Mouse (Mus musculus): Measurements from ENCODE around the gene Cnga3. TPM values are rescaled to one million over a fixed set of nuclear protein-coding genes. Genes with fewer than 3 reads are reported as not detected.

Cnga3 gene
- polyA plus RNA-seq, 1 experiment from 2014 or later: 0.08 TPM

DNA sequence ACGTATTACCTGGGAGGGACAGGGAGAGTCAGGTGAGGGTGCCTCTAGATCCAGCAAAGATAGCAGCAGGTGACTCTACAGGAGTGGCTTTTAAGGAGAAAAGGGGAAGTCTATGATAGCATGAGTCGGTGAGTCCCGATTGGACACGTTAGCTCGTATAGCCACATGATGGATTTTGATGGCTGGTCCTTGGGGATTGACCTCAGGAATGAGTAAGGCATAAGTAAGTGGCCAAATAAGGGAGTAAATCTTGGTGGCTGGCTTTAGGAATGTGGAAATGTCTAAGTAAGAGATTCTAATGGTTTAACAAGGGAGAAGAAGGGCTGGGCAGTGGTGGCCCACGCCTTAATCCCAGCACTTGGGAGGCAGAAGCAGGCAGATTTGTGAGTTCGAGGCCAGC lies 74.7 kb downstream of the Cnga3 start:
- WGBS: 82% methylated on average over 7 of the region's 7 CpGs
- H3K9me3 ChIP-seq: no peaks in the 10 kb centered on the region
- H3K4me1 ChIP-seq: no peaks in the 10 kb centered on the region
- no peak overlapping the region for H3K4me3 ChIP-seq
- no peak overlapping the region for H3K27ac ChIP-seq
- no peak for DNase-seq (ENCODE audit: low spot score)
- no peaks in the 10 kb centered on the region for H3K27me3 ChIP-seq (ENCODE audit: insufficient read depth, poor library complexity, severe bottlenecking)
- no peaks in the 10 kb centered on the region for H3K36me3 ChIP-seq

DNA sequence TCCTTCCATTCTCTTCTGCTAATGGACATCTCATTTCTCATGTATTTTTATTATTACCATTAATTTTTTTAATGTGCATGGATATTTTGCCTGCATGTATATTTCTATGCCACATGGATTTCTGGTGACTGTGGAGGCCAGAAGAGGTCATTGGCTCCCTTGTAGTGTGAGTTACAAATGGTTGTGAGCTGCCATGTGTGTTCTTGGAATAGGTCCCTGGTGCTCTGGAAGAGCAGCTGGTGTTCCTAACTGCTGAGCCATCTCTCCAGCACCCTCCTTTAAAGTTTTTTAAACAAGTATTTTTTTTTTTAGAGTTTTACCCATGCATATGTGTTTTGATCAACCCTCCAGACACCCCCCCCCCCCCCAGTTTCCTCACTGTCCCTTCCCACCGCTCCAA lies 82.2 kb downstream of the Cnga3 start:
- Histone ChIP-seq H3K36me3 (no peaks in the 10 kb centered on the region), H3K4me3 (no peak overlapping the region), H3K4me1 (0 out of 2 replicates have a peak, but pooled peaks cover 8% of the 10 kb centered on the region), H3K9me3 (no peaks in the 10 kb centered on the region), H3K27me3 (ENCODE audit: insufficient read depth, poor library complexity, severe bottlenecking) (no peaks in the 10 kb centered on the region), H3K27ac (no peak overlapping the region)
- WGBS: 58% methylated on average over 1 of the region's 1 CpGs
- DNase-seq (ENCODE audit: low spot score): no peak

DNA sequence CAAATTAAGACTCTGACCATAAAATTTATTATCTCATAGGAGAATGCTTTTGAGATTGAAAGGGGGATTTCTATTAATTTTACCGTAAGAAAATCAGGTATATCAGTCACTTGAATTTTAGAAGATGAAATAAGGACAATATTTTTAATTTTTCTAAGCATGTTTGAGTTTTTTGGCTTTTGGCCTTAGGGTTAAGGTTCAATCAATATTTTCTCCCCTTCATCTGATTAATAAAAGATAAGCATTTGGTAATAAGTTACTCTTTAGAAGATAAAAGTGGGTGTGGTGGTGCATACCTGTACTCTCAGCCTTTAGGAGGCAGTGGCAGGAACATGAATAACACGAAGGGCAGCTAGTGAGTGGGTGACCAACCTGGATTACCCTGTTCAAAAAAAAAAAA lies 84.7 kb downstream of the Cnga3 start:
- H3K27ac ChIP-seq: no peak overlapping the region
- H3K27me3 ChIP-seq (ENCODE audit: insufficient read depth, poor library complexity, severe bottlenecking): no peaks in the 10 kb centered on the region
- WGBS: 80% methylated on average over 2 of the region's 2 CpGs
- H3K4me1 ChIP-seq: 0 out of 2 replicates have a peak, but pooled peaks cover 8% of the 10 kb centered on the region
- no peaks in the 10 kb centered on the region for H3K36me3 ChIP-seq
- H3K4me3 ChIP-seq: no peak overlapping the region
- H3K9me3 ChIP-seq: no peaks in the 10 kb centered on the region
- DNase-seq (ENCODE audit: low spot score): no peak

- Histone ChIP-seq H3K27me3 (ENCODE audit: insufficient read depth, poor library complexity, severe bottlenecking) (no peaks in the 10 kb centered on the region), H3K9me3 (no peaks in the 10 kb centered on the region), H3K4me3 (peak within 1 kb of the TSS; percentile 90), H3K27ac (peak within 1 kb of the TSS; percentile 87), H3K4me1 (0 out of 2 replicates have a peak, but pooled peaks cover 8% of the 10 kb centered on the region), H3K36me3 (no peaks in the 10 kb centered on the region)
- WGBS: 1% methylated on average over 77 of the region's 77 CpGs
- peak; percentile 97 for DNase-seq (ENCODE audit: low spot score)
These were observed 85.6 kb downstream of the Cnga3 start, which contains the start of gene Inpp4a for GRCm38 (mm10) chr1:37299540-37300491. Inpp4a (plus strand) TSS chr1:37299865.

- WGBS: 47% methylated on average over 5 of the region's 5 CpGs
- Histone ChIP-seq H3K4me1 (0 out of 2 replicates have a peak, but pooled peaks cover 8% of the 10 kb centered on the region), H3K4me3 (peak overlapping the region; percentile 90), H3K9me3 (no peaks in the 10 kb centered on the region), H3K36me3 (no peaks in the 10 kb centered on the region), H3K27ac (no peak overlapping the region), H3K27me3 (ENCODE audit: insufficient read depth, poor library complexity, severe bottlenecking) (no peaks in the 10 kb centered on the region)
- DNase-seq (ENCODE audit: low spot score): no peak
These were observed 86.4 kb downstream of the Cnga3 start for GRCm38 (mm10) chr1:37300650-37301049.

DNA sequence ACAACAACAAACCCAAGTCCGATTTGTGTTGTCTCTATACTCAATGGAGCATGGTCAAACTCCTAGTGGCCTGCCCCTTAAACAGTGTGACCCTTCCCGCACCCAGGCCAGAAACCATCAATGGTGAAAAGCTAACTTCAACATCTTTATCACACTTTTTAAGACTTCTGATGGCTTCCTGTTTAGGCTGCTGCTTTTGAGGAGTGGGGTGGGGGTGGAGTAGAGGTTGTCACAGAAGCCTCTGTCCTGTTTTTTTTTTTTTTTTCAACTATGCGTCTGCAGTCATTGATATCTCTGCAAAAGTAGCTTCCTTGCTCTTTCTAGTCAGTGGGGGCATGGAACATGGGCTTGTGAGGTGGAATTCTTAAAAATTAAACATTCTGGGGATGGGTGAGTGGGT lies 88.6 kb downstream of the Cnga3 start:
- DNase-seq (ENCODE audit: low spot score): no peak
- no peaks in the 10 kb centered on the region for H3K27me3 ChIP-seq (ENCODE audit: insufficient read depth, poor library complexity, severe bottlenecking)
- H3K4me1 ChIP-seq: 0 out of 2 replicates have a peak, but pooled peaks cover 8% of the 10 kb centered on the region
- no peak overlapping the region for H3K27ac ChIP-seq
- H3K9me3 ChIP-seq: no peaks in the 10 kb centered on the region
- no peak overlapping the region for H3K4me3 ChIP-seq
- H3K36me3 ChIP-seq: no peaks in the 10 kb centered on the region
- 59% methylated on average over 3 of the region's 3 CpGs for WGBS

DNA sequence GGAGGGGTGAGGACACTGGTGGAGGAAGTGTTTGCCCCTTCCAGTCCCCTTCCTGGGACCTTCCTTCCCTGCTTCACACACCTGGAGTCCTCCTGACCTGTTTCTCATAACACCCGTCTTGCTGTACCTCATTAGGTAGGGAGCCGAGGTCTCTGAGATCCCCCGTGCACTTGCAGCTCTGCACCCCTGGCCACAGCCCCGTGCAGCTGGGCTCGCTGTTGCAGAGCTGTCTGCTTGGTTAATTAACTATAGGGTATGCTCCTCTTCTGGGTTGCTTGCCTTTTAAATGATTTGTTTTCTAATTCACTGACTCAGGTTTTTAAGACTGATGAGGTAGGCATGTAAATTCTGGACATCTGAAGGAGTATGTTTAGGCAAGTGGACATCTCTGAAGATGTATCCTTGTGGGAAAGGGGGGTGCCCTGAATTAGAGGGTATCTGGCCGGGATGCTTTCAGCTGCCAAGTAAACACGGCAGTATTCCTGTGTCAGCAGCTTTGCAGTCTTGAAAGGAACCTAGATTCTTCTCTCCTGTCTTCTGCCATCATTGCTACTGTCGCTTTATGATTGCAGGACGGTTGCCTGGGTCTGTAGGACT lies 91.6 kb downstream of the Cnga3 start:
- peaks cover under 1% of the 10 kb centered on the region; the same call in 1 of the 2 replicates for H3K9me3 ChIP-seq
- H3K36me3 ChIP-seq: no peaks in the 10 kb centered on the region
- H3K27me3 ChIP-seq (ENCODE audit: insufficient read depth, poor library complexity, severe bottlenecking): no peaks in the 10 kb centered on the region
- no peak for DNase-seq (ENCODE audit: low spot score)
- H3K4me3 ChIP-seq: no peak overlapping the region
- H3K27ac ChIP-seq: no peak overlapping the region
- 87% methylated on average over 9 of the region's 9 CpGs for WGBS
- H3K4me1 ChIP-seq: peaks cover 6% of the 10 kb centered on the region; the same call in 1 of the 2 replicates

GRCm38 (mm10) chr1:37307586-37307985 lies 93.4 kb downstream of the Cnga3 start:
- no peak overlapping the region for H3K4me3 ChIP-seq
- H3K4me1 ChIP-seq: peaks cover 8% of the 10 kb centered on the region
- no peaks in the 10 kb centered on the region for H3K36me3 ChIP-seq
- H3K27me3 ChIP-seq (ENCODE audit: insufficient read depth, poor library complexity, severe bottlenecking): no peaks in the 10 kb centered on the region
- WGBS: 89% methylated on average over 2 of the region's 2 CpGs
- DNase-seq (ENCODE audit: low spot score): no peak
- peaks cover 2% of the 10 kb centered on the region; the same call in 1 of the 2 replicates for H3K9me3 ChIP-seq
- H3K27ac ChIP-seq: no peak overlapping the region

DNA sequence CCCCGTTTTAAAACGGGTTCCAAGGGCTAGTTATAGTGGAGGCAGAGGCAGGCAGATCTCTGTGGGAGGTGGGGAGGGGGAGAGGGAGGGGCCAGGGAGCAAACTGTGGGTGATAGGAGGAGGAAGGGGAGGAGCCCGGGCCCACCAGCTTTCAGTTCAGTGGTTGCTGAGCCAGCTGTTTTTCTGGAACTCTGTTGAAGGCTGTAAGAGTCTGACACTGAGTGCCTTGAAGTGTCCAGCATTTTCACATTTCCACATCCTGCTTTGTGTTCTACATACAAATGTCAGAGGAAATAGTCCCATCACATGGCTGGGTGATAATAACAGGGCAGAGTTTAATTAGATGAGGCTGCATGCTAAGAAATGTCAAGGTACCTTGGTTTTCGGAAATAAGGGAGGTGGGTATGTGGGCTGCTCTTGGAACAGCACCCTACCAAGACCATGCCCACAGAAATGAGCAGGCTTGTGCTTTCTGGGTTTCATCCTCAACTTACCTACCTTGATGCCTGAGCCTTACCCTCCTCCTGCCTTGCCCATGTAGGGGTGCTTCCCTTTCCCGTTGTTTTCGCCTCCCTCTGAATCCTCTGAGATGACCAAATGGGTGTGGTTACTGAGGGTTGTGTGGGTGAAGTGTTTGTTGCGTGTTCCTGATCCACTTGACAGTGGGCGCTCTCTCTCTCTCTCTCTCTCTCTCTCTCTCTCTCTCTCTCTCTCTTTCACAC lies 93.9 kb downstream of the Cnga3 start:
- Histone ChIP-seq H3K27me3 (ENCODE audit: insufficient read depth, poor library complexity, severe bottlenecking) (no peaks in the 10 kb centered on the region), H3K4me1 (peaks cover 8% of the 10 kb centered on the region), H3K4me3 (no peak overlapping the region), H3K27ac (no peak overlapping the region), H3K9me3 (peaks cover 2% of the 10 kb centered on the region; the same call in 1 of the 2 replicates), H3K36me3 (no peaks in the 10 kb centered on the region)
- 86% methylated on average over 8 of the region's 8 CpGs for WGBS
- DNase-seq (ENCODE audit: low spot score): no peak

GRCm38 (mm10) chr1:37308743-37309100 lies 94.5 kb downstream of the Cnga3 start:
- H3K27ac ChIP-seq: no peak overlapping the region
- H3K4me1 ChIP-seq: peaks cover 8% of the 10 kb centered on the region
- 69% methylated on average over 3 of the region's 3 CpGs for WGBS
- no peaks in the 10 kb centered on the region for H3K27me3 ChIP-seq (ENCODE audit: insufficient read depth, poor library complexity, severe bottlenecking)
- H3K4me3 ChIP-seq: no peak overlapping the region
- DNase-seq (ENCODE audit: low spot score): no peak
- H3K9me3 ChIP-seq: peaks cover 2% of the 10 kb centered on the region; the same call in 1 of the 2 replicates
- H3K36me3 ChIP-seq: no peaks in the 10 kb centered on the region

DNA sequence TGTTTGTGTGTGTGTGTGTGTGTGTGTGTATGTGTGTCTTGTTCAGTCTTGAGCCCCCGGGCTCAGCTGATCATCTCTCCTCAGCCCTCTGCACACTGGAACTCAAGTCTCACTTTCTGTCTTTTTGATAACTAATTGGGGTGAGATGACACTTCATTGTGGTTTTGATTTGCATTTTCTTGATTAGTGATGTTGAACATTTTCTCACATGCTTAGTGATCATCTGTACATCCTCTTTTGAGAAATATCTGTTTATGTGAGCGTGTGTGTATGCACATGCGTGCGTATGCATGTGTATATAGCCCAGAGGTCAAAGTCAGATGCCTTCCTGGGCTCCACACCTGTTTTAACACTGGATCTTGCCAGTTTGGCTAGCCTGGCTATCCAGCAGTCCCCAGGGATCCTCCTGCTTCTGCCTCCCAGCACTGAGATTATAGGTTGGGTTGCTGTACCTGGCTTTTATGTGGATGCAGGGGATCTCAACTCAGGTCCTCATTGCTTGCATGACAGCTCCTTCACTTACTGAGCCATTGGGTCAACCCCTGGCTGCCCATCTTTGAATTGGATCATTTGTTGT lies 95.8 kb downstream of the Cnga3 start:
- no peak overlapping the region for H3K4me3 ChIP-seq
- no peak for DNase-seq (ENCODE audit: low spot score)
- H3K4me1 ChIP-seq: peaks cover 21% of the 10 kb centered on the region
- no peaks in the 10 kb centered on the region for H3K27me3 ChIP-seq (ENCODE audit: insufficient read depth, poor library complexity, severe bottlenecking)
- 94% methylated on average over 4 of the region's 4 CpGs for WGBS
- no peaks in the 10 kb centered on the region for H3K36me3 ChIP-seq
- H3K27ac ChIP-seq: no peak overlapping the region
- H3K9me3 ChIP-seq: peaks cover 2% of the 10 kb centered on the region; the same call in 1 of the 2 replicates

Measured in heart, embryonic 10.5 days (tissue).